Mouse (Mus musculus) natural killer cell, adult 2 months (primary cell): ENCODE data around the gene Rps3a1.
"Not testable (repeated sequence)": the region's sequence is repeated elsewhere in the genome, so short reads cannot be mapped to it uniquely, and the experiment has no call there.

Experiments used
- DNase-seq, 2 experiments: peaks; one replicate each; pipeline ENCODE4 v3.0.0; 2022; ENCODE audit warnings: low spot score in 2 of 2

The Rps3a1 gene

DNA sequence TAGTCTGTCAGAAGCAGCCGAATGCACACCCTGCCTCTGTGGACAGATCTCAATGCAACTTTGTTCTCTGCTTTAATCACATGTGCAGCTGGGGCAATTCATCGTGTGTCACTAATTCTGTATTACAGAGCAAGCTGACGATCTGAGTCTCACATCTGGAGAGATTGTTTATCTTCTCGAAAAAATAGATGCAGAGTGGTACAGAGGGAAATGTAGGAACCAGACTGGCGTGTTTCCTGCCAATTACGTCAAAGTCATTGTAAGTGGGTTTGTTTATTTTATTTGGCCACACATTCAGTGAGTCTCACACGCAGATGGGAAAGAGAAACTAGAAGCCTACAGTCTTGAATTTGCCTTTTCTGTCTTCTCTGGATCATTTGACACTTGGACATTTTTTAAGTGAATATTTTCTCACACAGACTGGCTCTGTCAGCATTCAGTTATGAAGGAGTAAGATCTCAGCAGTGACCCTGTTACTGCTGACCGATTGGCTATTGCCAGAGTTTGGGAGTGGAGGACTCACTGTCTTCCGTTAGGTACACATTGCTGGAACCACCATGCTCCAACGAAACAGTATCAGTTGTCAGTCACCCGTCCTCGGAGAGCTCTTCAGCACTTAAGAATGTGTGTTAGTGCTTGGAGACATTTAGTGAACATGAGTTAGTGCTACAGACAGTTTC is 27.7 kb downstream of the Rps3a1 start:
- no peak for DNase-seq

DNA sequence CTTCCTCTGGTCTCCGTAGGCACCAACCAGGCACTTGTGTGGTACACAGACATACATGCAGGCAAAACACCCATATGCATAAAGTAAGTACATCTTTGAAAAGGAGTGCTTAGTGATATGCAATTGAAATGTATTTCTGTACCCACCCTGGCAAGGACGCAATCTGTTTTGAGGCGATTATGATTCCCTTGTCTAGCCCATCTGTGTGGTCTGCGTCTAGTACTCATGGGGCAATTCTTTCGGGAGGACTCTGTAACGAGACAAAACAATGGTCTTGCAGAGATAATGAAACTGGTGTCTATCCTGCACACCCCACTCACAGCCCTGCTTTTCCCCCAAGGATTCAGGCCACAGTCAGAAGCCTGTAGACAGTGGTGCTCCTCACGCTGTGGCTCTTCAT is 29.7 kb downstream of the Rps3a1 start:
- no peak for DNase-seq

- DNase-seq = peak; percentile 14 to 36
These were observed 32.4 kb downstream of the Rps3a1 start for GRCm38 (mm10) chr3:86110077-86110476.

GRCm38 (mm10) chr3:86109099-86109498 is 33.4 kb downstream of the Rps3a1 start:
- DNase-seq = no peak

GRCm38 (mm10) chr3:86108576-86108975 is 33.9 kb downstream of the Rps3a1 start:
- no peak for DNase-seq

DNA sequence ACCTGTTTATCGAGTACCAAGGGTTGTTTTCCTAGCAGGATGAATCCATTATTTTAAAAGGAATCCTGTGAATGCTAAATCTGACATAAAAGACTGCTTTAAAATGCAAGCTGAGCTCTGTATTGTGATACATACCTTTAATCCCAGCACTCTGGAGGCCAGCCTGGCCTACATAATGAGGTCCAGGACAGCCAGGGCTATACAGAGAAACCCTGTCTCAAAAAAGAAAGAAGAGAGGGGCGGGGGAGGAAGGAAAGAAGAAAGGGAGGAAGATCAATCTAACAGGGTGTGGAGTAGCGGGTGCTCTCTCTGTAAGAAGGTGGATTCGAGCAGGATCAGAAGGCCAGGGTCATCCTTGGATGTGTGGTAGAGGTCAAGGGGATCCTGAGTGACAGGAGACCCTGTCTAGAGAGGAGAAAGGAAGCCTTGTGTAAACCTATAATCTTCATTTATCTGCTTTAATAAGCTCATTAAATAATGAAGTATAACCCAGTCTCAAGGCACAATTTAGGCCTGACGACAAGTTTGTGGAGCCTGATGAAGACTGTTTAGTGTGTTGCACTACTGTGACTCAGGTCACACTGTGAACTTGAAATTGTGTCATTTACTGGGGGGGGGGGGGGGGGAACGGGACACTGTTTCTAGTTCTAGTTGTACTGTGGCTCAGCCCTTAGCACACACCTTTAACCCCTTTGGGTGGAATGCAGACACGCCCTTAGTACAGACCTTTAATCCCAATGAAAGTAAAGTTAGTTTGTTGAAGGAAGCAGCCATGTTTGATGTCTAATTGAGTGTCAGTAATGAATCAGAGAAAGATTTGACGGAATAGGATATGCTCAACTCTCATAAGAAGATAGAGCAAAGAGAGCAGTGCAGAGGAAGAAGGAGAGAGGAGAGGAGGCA is 34.6 kb downstream of the Rps3a1 start:
- no peak for DNase-seq

DNA sequence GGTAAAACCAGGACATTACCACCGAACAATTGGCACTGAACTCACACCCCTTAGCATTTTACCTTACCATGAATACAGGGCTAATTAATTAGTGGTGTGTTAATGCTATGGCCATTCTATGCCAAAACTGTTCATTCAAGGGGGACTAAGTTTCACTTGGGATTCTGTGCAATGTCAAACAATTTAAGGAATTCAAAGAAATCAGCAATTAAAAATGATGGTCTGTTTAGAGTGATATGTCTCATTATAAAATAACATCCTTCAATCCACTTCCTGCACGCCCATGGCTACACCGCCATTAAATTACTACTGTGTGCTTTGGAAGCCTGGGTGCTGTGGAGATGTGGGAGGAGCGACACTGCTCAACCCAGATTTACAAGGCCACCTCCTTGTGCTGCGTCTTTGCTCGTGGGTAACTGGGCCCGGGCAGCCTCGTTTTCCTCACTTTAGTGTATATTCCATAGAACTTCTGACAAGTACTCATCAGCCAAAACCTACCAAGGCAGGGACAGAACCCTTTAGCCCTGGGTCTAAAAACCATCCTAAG is 36.3 kb downstream of the Rps3a1 start:
- DNase-seq = no peak

- no peak for DNase-seq
These were observed 37.6 kb downstream of the Rps3a1 start for GRCm38 (mm10) chr3:86104909-86105308.

- DNase-seq = not testable (repeated sequence)
These were observed 38.1 kb downstream of the Rps3a1 start for GRCm38 (mm10) chr3:86104433-86104832.

GRCm38 (mm10) chr3:86103449-86104291 is 38.8 kb downstream of the Rps3a1 start:
- peak; percentile 27 to 40 for DNase-seq

DNA sequence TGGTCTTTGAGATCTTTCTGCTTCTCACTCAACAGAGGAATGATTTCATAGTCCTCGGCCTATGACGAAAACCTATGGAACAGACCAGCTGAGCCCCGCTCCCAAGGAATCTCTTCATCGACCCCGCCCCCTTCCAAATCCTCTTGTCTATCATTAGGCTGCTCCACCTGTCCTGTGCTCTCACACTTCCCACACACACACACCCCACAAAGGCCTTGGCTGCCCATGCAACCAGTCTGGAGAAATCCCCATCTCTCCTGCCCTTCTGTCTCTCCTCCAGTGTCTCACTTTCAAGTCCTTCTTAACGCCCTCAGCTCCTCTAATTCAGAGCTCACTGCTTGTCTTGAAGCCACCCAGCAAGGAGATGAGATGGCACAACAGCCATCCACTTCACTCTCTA is 40.5 kb downstream of the Rps3a1 start:
- DNase-seq = no peak

DNA sequence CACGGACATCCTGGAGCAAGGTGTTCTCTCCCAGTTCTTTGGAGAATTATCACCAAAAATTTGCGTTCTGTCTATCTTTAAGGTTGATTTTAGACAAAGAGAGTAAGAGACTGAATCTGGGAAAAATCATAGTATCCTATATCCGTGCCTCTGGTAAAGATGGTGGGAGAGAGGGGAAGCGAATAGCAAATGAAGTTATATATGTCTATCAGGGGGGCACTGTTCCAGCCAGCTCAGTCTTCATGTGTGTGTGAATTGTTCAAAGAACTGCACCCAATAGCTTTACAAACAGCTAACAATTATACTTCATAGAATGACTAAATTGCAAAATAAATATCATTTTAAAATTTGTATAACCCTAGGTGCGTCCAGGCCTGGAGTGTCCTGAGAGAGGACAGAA is 48.6 kb downstream of the Rps3a1 start:
- no peak for DNase-seq

DNA sequence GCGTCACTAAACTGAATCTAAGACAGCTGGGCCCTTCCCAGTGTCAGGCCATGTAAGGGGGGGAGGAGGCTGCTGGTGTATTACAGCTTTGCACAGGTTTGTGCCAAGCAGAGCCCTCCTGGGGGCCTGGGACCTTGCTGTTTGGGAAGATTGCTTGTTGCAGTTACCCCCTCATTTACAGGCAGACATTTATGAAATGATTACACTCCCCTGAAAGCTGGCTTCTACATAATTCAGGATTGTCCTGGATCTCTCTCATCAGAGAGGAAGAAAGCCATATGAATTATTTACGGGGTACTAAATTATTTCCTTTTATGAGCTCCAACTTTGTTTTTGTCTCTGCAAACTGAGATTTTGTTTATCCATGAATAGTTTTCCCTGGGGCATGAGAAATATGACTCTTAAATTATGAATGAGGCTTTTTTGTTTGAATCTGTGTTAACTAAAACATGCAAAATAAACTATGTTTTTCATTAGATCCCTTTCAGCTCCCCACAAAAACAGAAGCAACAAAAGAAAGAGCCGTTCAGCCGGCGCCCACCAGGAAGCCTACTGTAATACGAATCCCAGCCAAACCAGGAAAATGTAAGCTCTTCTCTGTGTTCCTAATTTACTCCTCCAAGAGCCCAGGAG is 49.2 kb downstream of the Rps3a1 start:
- no peak for DNase-seq
